Mouse (Mus musculus) kidney, embryonic 16.5 days (tissue): ENCODE measurements around the gene Foxn1. TPM values are rescaled to one million over a fixed set of nuclear protein-coding genes. Genes with fewer than 3 reads are reported as not detected.

Source experiments
- ATAC-seq: fragments of 200-750 bp; cut with Nextera tagmentation; 2 replicates; pipeline ENCODE4 v1.8.0; 2017; ENCODE audit warnings: moderate TSS enrichment; ENCODE audit not compliant: low FRiP score, low TSS enrichment
- H3K27ac ChIP-seq: fragments of 300-500 bp; sonication (generic); 2 replicates; pipeline ENCODE4 v1.5.1; 2014; ENCODE audit warnings: low read length
- H3K27me3 ChIP-seq: fragments of 300-500 bp; sonication (generic); 2 replicates; pipeline ENCODE4 v1.6.1; 2014; ENCODE audit warnings: low read length, control low read depth, mixed read lengths; ENCODE audit not compliant: insufficient read depth
- H3K36me3 ChIP-seq: fragments of 300-500 bp; sonication (generic); 2 replicates; pipeline ENCODE4 v1.6.1; 2014; ENCODE audit warnings: low read length, control low read depth, mixed read lengths; ENCODE audit not compliant: insufficient read depth
- H3K4me1 ChIP-seq: fragments of 300-500 bp; sonication (generic); 2 replicates; pipeline ENCODE4 v1.6.1; 2014; ENCODE audit warnings: low read length, control low read depth, mixed read lengths; ENCODE audit not compliant: insufficient read depth
- H3K4me2 ChIP-seq: fragments of 300-500 bp; sonication (generic); replicated peaks from 2 replicates; pipeline ENCODE4 v1.6.1; 2014; ENCODE audit warnings: low read depth, low read length
- H3K4me3 ChIP-seq: fragments of 300-500 bp; sonication (generic); 2 replicates; pipeline ENCODE4 v1.5.1; 2014; ENCODE audit warnings: mild to moderate bottlenecking, low read length
- H3K9ac ChIP-seq: fragments of 300-500 bp; sonication (generic); replicated peaks from 2 replicates; pipeline ENCODE4 v1.6.1; 2014; ENCODE audit warnings: low read length
- H3K9me3 ChIP-seq: fragments of 300-500 bp; sonication (generic); 2 replicates; pipeline ENCODE4 v1.6.1; 2016; ENCODE audit warnings: low read length, control low read depth
- WGBS: fragments of 180-500 bp; shearing (Covaris S2); extraction: QIAGEN DNeasy Blood & Tissue Kit; methylation state at CpG from one replicate; pipeline ENCODE4 v1.1.7; 2014; 5-methylcytosine and 5-hydroxymethylcytosine counted together
- polyA plus RNA-seq: library from polyadenylated mRNA; unstranded; fragments of >200 nt; fragmentation: Nextera tagmentation; extraction: Ambion mirVana; gene quantifications from 2 replicates; pipeline ENCODE4 v1.2.1, GENCODE M21; 2015

Gene Foxn1
- polyA plus RNA-seq, 1 experiment from 2014 or later: not detected

- H3K9ac ChIP-seq: no peak overlapping the region
- no peak overlapping the region for H3K4me3 ChIP-seq
- H3K4me2 ChIP-seq: no peak overlapping the region
- no peak overlapping the region for H3K27ac ChIP-seq
- ATAC-seq: no peak
- peaks cover 3% of the 10 kb centered on the region for H3K4me1 ChIP-seq
- WGBS: 72% methylated on average over 6 of the region's 6 CpGs
- H3K27me3 ChIP-seq: no peaks in the 10 kb centered on the region
- H3K36me3 ChIP-seq: no peaks in the 10 kb centered on the region
- no peaks in the 10 kb centered on the region for H3K9me3 ChIP-seq
Observed at GRCm38 (mm10) chr11:78402062-78402461, 15.7 kb upstream of the Foxn1 start.

GRCm38 (mm10) chr11:78401469-78401868 lies 15.1 kb upstream of the Foxn1 start:
- Histone ChIP-seq H3K27me3 (no peaks in the 10 kb centered on the region), H3K27ac (no peak overlapping the region), H3K4me3 (no peak overlapping the region), H3K4me2 (no peak overlapping the region), H3K9ac (no peak overlapping the region), H3K4me1 (peaks cover 3% of the 10 kb centered on the region), H3K9me3 (no peaks in the 10 kb centered on the region), H3K36me3 (no peaks in the 10 kb centered on the region)
- ATAC-seq: no peak
- WGBS: 70% methylated on average over 3 of the region's 3 CpGs

- Histone ChIP-seq H3K9ac (no peak overlapping the region), H3K4me1 (peaks cover 3% of the 10 kb centered on the region), H3K4me3 (no peak overlapping the region), H3K4me2 (no peak overlapping the region), H3K27me3 (no peaks in the 10 kb centered on the region), H3K9me3 (no peaks in the 10 kb centered on the region), H3K27ac (no peak overlapping the region), H3K36me3 (no peaks in the 10 kb centered on the region)
- WGBS: 59% methylated on average over 3 of the region's 3 CpGs
- ATAC-seq: no peak
Observed at GRCm38 (mm10) chr11:78400936-78401335, 14.6 kb upstream of the Foxn1 start.

GRCm38 (mm10) chr11:78399680-78400079 lies 13.3 kb upstream of the Foxn1 start:
- Histone ChIP-seq H3K36me3 (no peaks in the 10 kb centered on the region), H3K4me2 (no peak overlapping the region), H3K27ac (no peak overlapping the region), H3K4me3 (no peak overlapping the region), H3K4me1 (peaks cover 3% of the 10 kb centered on the region), H3K9me3 (no peaks in the 10 kb centered on the region), H3K9ac (0 out of 2 replicates have a peak overlapping the region, but pooled peaks have one; percentile 7), H3K27me3 (no peaks in the 10 kb centered on the region)
- WGBS: 16% methylated on average over 8 of the region's 8 CpGs
- ATAC-seq: no peak

GRCm38 (mm10) chr11:78398212-78398611 lies 11.9 kb upstream of the Foxn1 start:
- Histone ChIP-seq H3K4me1 (peaks cover 10% of the 10 kb centered on the region), H3K4me2 (no peak overlapping the region), H3K27ac (no peak overlapping the region), H3K4me3 (no peak overlapping the region), H3K36me3 (no peaks in the 10 kb centered on the region), H3K27me3 (no peaks in the 10 kb centered on the region), H3K9me3 (no peaks in the 10 kb centered on the region), H3K9ac (no peak overlapping the region)
- ATAC-seq: no peak
- 53% methylated on average over 6 of the region's 6 CpGs for WGBS

GRCm38 (mm10) chr11:78397397-78397796 lies 11.0 kb upstream of the Foxn1 start:
- WGBS: 12% methylated on average over 18 of the region's 18 CpGs

GRCm38 (mm10) chr11:78396950-78397349 lies 10.6 kb upstream of the Foxn1 start:
- ATAC-seq: 0 out of 2 replicates have a peak, but pooled peaks have one; percentile 14
- H3K9ac ChIP-seq: no peak overlapping the region
- H3K36me3 ChIP-seq: no peaks in the 10 kb centered on the region
- no peaks in the 10 kb centered on the region for H3K27me3 ChIP-seq
- H3K4me1 ChIP-seq: peaks cover 10% of the 10 kb centered on the region
- H3K4me2 ChIP-seq: peak overlapping the region; percentile 41
- H3K27ac ChIP-seq: peak overlapping the region; percentile 66; the same call in 1 of the 2 replicates
- 34% methylated on average over 11 of the region's 11 CpGs for WGBS
- no peak overlapping the region for H3K4me3 ChIP-seq
- no peaks in the 10 kb centered on the region for H3K9me3 ChIP-seq

More at GRCm38 (mm10) chr11:78397397-78397796, 11.0 kb upstream of the Foxn1 start:
- Histone ChIP-seq H3K4me3 (no peak overlapping the region), H3K9ac (no peak overlapping the region), H3K36me3 (no peaks in the 10 kb centered on the region), H3K27ac (peak overlapping the region; percentile 66; the same call in 1 of the 2 replicates), H3K9me3 (no peaks in the 10 kb centered on the region), H3K4me1 (peaks cover 10% of the 10 kb centered on the region), H3K4me2 (peak overlapping the region; percentile 41), H3K27me3 (no peaks in the 10 kb centered on the region)
- 0 out of 2 replicates have a peak, but pooled peaks have one; percentile 33 for ATAC-seq

GRCm38 (mm10) chr11:78392728-78393127 lies 6.4 kb upstream of the Foxn1 start:
- Histone ChIP-seq H3K27me3 (no peaks in the 10 kb centered on the region), H3K4me1 (peaks cover 10% of the 10 kb centered on the region), H3K4me2 (no peak overlapping the region), H3K9ac (no peak overlapping the region), H3K9me3 (no peaks in the 10 kb centered on the region), H3K4me3 (no peak overlapping the region), H3K27ac (no peak overlapping the region), H3K36me3 (no peaks in the 10 kb centered on the region)
- 67% methylated on average over 3 of the region's 3 CpGs for WGBS
- no peak for ATAC-seq

GRCm38 (mm10) chr11:78385776-78386175 lies 582 bp downstream of the Foxn1 start:
- Histone ChIP-seq H3K36me3 (no peaks in the 10 kb centered on the region), H3K9ac (no peak overlapping the region), H3K27me3 (no peaks in the 10 kb centered on the region), H3K4me1 (peaks cover 10% of the 10 kb centered on the region), H3K27ac (no peak overlapping the region), H3K4me3 (no peak overlapping the region), H3K4me2 (no peak overlapping the region), H3K9me3 (no peaks in the 10 kb centered on the region)
- WGBS: 83% methylated on average over 10 of the region's 10 CpGs
- ATAC-seq: no peak

GRCm38 (mm10) chr11:78382701-78383100 lies 3.7 kb downstream of the Foxn1 start:
- H3K27ac ChIP-seq: no peak overlapping the region
- H3K4me3 ChIP-seq: no peak overlapping the region
- no peak overlapping the region for H3K4me2 ChIP-seq
- H3K27me3 ChIP-seq: no peaks in the 10 kb centered on the region
- H3K36me3 ChIP-seq: no peaks in the 10 kb centered on the region
- H3K9me3 ChIP-seq: no peaks in the 10 kb centered on the region
- WGBS: 17% methylated on average over 5 of the region's 5 CpGs
- peaks cover 10% of the 10 kb centered on the region for H3K4me1 ChIP-seq
- peak; percentile 35; the same call in 1 of the 2 replicates for ATAC-seq
- H3K9ac ChIP-seq: no peak overlapping the region
